Mouse (Mus musculus): ENCODE measurements around the gene Ptgis.

Ptgis gene

GRCm38 (mm10) chr2:167198660-167199427, 41.6 kb downstream of the Ptgis start:
- in situ Hi-C loops (cut with MseI, MboI), result loop anchor here in 1 of 2 experiments (10.0 kb wide), 1 partner anchor 84 kb away; no protein-coding TSS in a partner anchor

DNA sequence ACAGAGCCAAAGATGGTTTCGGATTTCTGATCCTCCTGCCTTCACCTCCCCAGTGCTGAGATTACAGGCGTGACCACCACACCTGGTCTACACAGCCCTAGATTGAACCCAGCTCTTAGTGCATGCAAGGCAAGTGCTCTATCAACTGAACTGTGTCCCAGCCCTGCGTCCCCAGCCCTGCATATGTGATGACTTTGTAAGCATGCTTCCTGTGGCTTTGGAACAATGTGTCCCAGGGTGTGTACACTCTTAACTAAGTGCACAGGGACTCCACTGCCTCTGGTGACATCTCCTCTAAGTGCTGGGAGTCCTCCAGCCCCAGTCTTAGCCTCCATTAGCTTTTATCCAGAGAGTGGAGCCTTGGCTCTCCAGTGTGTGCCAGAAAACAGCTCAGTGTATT, 47.0 kb downstream of the Ptgis start:
- in situ Hi-C loops (cut with MseI, MboI), result loop anchor here in 1 of 2 experiments (10.0 kb wide), 1 partner anchor 79 kb away; no protein-coding TSS in a partner anchor

DNA sequence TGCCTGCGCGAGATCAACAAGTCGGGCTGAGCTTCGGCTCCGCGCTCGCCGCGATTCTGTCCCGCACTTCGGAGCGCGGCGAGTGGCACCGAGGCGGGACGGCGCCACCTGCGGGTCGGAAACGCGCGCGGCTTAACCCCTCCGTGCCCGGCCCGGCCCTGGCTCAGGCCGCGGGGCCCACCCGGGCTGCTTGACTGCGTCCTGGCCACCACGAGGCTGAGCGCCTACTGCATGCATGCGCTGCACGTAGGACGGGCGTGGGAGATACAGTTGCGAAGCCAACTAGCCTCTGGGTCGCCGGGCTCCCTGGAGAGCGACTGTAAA, 50.4 kb downstream of the Ptgis start, which contains the start of gene Kcnb1:
Gene Kcnb1 (minus strand): TSS at position 80 of the 324 bp plus-strand sequence.
- in situ Hi-C loops (cut with MseI, MboI), result loop anchor here in 1 of 2 experiments (10.0 kb wide), 1 partner anchor 75 kb away; no protein-coding TSS in a partner anchor

GRCm38 (mm10) chr2:167189291-167190075, 50.9 kb downstream of the Ptgis start:
- in situ Hi-C loops (cut with MseI, MboI), result loop anchor here in 1 of 2 experiments (10.0 kb wide), 1 partner anchor 75 kb away; no protein-coding TSS in a partner anchor

- in situ Hi-C loops (cut with MseI, MboI), result no loop called here
These were observed 51.8 kb downstream of the Ptgis start for GRCm38 (mm10) chr2:167188315-167189207.

DNA sequence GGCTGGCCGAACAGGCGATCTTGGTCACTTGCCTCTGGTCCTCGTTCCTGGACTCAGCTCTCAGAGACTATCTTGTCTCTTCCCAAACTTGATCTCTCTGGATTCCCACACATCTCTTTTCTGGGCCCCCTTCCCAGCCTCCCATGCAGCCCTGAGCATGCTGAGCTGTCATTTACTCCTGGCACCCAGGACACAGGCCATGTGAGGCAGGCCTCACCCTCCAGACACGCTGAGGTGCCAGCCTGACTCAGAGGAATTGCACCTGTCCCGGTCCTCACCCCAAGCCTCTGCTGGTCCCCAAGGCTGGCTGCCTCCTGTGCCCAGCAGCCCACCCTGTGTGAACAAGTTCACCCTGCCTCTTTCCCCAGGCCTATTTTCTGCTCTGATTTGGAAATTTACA, 53.3 kb downstream of the Ptgis start:
- in situ Hi-C loops (cut with MseI, MboI), result no loop called here

DNA sequence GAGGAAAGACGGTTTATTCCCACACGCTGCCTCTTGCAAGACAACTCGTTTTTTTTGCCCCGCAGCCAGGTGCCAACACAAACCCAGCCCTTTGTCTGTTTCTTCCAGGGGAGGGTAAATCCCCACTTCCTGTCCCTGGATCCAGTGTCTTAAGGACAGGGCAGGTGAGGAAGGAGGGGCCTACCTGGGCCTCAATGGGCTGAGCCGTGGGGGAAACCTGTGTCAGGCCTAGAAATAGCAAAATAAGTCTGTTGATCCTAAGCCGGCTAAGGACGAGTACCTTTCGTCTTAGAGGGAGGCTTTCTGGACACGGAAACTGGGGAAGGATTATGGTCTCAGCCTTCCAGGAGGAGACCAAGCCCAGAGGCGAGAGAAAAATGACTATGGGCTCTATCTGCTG, 53.9 kb downstream of the Ptgis start:
- in situ Hi-C loops (cut with MseI, MboI), result no loop called here

DNA sequence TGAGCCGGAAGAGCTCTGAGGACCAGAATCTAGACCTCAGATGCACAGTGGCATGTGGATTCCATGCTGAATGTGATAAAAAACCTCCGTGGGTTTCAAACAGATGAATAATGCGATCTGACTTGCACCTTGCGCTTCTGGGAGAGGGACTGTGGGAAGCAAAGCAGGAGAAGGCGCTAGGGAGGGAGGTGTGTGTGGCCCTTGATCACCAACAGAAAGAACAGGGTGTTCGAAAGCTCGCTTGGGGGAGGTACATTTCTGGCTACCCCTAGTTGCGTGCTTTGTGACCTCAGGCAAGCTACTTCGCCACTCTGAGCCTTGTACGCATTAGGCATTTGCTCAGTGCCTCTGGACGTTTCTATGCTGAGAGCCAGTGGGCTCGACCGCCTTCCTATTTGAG, 54.4 kb downstream of the Ptgis start:
- in situ Hi-C loops (cut with MseI, MboI), result no loop called here

GRCm38 (mm10) chr2:167185432-167185831, 55.0 kb downstream of the Ptgis start:
- in situ Hi-C loops (cut with MseI, MboI), result no loop called here

GRCm38 (mm10) chr2:167181662-167182389, 58.6 kb downstream of the Ptgis start:
- in situ Hi-C loops (cut with MseI, MboI), result no loop called here

GRCm38 (mm10) chr2:167181096-167181495, 59.3 kb downstream of the Ptgis start:
- in situ Hi-C loops (cut with MseI, MboI), result no loop called here

DNA sequence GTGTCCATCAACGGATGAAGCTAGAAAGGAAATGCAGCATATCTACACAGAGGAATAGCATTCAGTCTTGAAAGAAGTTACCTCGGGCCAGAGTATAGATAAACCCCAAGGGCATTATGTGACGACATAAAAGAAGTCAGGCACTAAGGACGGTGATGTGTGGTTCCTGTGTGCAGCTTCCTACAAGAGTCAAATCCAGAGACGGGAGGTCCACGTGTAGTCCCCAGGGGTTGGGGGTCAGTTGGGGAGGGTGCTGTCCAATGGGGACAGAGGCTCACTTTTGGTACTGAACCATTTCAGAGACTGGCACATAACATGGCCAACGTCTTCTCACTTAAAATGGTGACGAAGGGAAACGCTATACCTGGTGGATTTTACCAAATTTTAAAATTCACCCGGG, 61.1 kb downstream of the Ptgis start:
- in situ Hi-C loops (cut with MseI, MboI), result no loop called here

DNA sequence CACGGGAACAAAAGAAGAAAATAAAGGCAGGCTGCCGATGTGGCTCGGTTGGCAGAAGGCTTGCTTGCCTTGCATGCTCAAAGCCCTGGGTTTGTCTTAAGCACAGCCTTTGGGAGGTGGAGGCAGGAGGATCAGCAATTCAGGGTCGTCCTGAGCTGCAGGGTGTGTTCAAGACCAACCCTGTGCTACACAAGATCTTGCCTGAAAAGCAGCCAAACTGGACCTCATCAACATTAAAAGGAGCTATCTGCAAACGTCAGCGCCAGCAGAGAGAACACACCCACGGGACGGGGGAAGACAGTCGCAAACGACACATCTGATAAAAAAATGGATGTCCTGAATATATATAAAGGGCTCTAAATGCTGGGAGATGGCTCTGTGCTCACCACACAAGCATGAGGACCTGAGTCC, 63.2 kb downstream of the Ptgis start:
- in situ Hi-C loops (cut with MseI, MboI), result no loop called here

- in situ Hi-C loops (cut with MseI, MboI), result no loop called here
These were observed 65.1 kb downstream of the Ptgis start for GRCm38 (mm10) chr2:167175284-167175683.

DNA sequence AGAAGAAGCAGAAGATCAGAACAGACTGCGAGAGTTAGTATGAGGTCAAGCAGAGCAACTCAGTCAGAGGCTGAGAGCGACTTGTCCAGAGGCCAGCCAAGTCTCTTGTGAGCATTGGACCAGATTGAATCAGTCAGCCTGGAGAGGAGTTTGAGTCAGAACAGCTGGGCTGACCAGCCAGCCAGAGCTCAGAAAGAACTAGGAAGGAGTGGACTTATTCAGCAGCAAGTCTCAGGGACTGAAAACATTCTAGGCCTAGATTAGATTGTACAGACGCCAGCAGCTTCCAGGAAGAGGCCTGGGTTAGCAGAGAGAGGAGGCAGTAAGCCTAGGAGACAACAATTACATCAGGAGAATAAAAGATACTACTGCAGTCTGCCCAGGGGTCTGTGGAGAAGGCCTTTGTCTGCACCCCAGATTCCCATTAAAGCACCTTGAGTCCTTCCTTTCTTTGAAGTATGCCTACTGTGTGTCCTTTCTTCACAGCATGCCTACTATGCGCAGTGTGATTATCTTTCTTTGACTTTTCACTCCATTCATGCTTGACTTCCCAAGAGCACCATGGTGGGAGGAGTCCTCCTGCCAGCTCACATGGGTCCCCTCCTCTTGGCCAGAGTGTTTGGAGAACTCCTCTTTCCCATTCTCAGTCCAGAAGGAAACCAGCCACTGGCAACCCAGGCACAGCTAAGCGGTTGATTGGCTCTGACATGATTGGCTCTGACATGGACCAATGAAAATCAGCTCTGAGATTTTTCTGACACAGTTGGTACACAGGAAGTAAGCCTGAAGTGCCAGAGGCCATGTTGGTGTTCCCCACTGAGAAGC, 67.1 kb downstream of the Ptgis start:
- in situ Hi-C loops (cut with MseI, MboI), result no loop called here

DNA sequence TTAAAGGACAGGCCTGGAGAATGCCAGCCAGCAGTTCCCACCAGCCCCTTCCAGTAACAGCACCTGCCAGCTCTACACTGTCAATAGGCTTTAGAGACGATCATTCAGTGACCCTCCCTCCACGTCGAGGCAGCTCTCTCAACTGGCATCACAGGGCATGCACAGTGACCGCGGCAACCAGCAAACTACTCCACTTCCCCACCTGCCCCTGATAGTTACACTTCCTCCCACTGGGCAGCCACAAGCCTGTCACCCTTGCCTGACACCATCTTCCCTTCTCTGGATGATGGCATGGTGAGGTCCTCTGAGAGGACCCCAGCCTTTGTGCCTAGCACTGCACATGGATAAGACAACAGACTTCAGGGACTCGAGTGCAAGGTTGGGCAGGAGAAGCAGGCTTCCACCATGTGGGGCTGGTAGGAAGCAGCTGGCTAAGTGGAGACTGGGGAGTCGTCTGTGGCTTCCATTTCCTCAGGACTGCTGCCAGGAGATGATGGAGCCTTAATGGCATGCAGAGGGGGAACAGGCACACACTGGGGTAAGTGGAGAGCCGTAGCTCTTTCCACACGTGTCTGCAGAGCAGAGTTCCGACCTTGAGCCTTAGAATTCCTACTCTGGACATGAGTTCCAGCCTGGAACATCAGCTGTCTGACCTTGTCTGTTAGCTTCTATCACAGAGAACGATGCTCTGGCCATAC, 72.7 kb downstream of the Ptgis start:
- in situ Hi-C loops (cut with MseI, MboI), result no loop called here

DNA sequence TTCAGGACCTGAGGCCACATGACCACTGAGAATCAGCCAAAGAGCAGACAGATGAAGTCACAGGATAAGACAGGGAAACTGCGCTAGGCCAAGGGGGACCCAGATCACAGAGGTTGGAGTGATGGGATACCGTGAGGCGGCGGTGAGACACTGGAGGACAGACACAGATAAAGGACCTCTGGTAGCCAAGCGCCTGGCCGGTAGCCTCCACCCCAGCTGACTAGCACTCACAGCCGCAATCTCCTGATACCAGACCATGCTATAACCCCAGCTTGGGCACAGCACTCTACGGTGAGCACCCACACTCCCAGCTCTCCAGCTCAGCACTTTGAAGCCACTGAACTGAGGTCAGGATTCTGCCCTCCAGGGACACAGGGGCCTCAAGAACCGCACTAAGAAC, 76.8 kb downstream of the Ptgis start:
- in situ Hi-C loops (cut with MseI, MboI), result no loop called here

DNA sequence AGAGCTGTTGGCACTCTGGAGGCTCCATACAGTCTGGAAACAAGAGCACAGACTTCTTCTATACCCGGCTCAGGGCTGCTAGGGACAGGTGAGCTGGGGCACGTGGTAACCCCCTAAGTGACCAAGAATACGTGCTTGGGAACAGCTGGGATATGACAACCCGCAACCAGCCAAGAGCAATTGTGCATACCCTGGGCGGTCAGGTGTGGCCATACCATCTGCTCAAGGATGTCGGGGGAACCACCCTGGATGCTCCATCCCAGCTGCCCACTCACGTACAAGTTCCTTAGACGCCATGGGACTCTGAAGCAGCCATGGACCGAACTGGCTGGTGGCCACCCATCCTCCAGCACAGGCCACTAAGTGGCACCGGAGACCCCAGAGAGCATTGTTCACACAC, 77.3 kb downstream of the Ptgis start:
- in situ Hi-C loops (cut with MseI, MboI), result no loop called here

- in situ Hi-C loops (cut with MseI, MboI), result no loop called here
These were observed 77.8 kb downstream of the Ptgis start for GRCm38 (mm10) chr2:167162516-167163021.

Measured in mouse trophoblast stem cell (cell line).